Mouse (Mus musculus): Measurements from ENCODE around the gene Gm27027.

The Gm27027 gene

DNA sequence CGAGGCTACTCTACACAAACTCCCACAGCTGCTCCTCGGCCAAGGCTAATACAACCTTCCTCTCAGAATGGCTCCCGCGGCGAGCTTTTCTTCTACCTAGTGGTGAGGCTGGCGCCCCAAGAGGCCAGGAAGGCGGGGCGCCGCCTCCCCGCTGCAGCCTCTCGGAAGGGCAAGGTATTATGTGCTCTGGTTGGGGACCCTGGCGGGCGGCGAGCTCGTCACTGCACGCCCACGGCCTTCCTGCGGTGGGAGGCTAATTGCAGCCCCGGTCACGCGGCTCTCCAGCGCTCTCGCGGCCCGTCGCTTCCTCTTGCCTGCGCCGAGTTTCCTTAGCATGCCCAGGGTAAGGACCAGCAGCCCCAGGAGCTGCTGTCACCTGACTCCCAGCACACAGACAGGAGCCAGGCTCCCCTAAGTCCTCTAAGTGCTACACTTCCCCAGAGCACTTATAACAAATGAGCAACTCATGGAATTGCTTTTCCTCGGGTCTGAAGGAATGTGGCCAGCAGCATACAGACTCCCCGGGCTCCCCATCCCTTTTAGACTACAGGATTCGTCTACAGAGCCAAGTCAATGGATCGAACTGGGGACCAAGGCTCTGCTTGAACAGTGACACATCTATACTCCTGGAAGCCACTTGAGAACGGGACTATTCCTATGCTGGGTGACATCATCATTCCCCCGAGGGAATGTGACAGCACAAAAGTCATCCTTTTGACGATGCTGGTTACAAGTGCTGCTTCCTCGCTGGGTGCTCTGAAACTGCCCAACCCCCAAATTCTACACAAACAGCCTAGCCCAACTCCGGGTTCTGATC is 19.5 kb downstream of the Gm27027 start:
- DNase-seq (ENCODE audit: low spot score) = peak; percentile 26

DNA sequence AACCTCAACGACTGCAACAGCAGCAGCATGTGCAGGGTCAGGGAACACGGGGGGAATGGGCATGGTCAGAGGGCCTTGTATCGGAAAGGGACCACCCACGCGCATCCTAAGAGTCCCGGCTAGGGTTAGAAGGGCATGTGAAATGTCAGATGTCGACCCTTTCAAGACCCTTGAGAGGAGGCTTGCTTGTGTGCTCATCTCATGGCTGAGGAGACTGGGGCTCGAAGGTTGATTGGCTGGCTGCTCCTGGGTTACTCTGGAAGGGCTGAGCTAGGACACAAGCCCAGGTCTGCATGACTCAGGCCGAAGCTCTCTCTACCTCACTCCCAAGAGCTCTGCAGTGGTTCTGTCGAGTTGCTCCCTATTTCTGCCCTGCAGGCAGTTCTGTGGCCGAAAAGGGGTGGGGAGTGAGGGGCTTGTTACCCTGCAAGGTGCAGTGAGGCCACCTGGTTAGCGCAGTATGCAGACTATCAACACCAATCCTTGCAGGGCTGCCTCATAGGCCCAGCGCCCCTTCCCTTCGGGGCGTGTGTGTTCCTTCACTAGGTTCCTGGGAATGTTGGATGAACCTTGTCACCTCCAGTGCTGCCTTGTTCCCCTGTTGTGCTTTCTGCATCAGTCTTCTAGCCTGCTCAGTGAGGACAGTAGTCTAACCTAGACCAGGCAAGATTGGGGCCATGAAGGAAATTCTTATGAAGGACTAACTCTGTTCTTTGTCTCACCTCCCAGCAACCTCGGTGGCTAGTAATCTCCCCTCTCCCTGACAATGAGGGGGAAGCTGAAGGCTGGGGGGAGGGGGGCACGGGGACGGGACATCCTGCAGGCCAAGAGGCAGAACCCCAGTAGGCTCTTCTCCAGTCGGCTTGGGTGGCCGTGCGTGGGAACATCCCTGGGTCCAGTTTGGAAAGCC is 20.4 kb downstream of the Gm27027 start:
- no peak for DNase-seq (ENCODE audit: low spot score)

GRCm38 (mm10) chr2:93975041-93975440 is 21.1 kb downstream of the Gm27027 start:
- no peak for DNase-seq (ENCODE audit: low spot score)

DNA sequence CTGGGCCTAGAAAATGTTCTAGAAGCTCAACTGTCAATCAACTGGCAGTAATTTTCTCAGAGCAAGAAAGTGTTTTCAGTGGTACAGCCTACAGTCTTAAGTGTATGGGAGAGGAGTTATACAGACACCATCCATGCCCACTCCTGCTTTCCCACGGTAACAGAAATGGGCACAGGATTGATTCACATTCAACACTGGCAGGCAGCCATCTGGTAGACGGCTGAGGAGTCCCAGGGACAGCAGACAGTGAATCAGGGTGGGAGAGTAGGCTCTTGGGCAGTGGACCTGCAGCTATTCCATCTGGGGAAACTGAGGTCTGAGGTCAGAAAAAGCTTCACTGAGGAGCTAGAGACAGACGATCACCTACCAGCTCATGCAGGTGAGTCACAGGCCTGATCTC is 24.5 kb downstream of the Gm27027 start:
- no peak for DNase-seq (ENCODE audit: low spot score)

DNA sequence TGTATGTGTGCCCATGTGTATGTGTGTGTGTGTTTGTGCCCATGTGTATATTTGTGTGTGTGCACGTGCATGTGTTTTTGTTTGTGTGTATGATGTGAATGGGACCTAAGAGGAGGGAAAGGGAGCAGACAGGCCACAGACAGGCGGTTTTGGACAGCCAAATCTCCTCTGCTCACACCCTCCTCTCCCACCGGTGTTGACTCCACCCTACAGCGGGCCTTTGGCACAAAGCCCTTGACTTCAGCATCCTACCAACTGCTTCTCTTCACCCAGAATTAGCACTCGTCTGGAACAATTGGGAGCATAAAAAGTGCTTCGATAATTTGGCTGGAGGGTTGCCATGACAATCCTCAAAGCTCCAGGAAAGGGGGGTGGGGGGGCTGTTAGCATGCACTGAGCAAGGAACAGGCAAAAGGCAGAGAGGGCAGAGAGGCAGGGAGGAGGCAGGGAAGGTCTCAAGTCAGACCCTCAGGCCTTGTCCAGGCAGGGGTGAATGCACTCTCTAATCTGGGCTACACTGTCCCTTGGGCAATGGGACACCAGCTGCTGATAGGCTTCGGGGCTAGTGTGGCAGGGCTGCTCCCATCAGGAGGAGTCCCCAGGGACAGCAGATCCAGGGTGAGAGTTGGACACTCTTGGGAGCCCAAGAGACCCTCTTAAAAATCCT is 31.5 kb downstream of the Gm27027 start:
- no peak for DNase-seq (ENCODE audit: low spot score)

GRCm38 (mm10) chr2:93963802-93964201 is 32.4 kb downstream of the Gm27027 start:
- no peak for DNase-seq (ENCODE audit: low spot score)

DNA sequence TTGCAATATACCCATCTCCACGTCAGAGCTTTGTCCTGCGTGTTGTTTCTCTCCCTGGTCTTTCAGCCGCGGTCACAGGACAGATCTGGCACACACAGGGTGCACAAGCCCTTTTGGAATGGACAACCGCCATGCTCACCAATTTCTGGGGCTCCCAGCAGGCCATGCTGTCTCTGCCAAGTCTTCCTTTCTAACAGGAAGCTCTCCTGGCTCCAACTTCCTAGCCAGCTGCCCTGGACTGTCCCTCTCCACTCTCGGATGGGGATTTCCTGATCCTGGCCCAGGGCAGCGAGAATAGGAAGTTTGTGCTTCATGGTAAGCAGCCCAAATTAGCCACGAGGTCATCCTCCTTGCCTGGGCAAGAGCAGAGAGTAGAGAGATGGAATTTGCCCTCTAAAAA is 34.4 kb downstream of the Gm27027 start:
- no peak for DNase-seq (ENCODE audit: low spot score)

GRCm38 (mm10) chr2:93959346-93959745 is 36.8 kb downstream of the Gm27027 start:
- DNase-seq (ENCODE audit: low spot score) = no peak

DNA sequence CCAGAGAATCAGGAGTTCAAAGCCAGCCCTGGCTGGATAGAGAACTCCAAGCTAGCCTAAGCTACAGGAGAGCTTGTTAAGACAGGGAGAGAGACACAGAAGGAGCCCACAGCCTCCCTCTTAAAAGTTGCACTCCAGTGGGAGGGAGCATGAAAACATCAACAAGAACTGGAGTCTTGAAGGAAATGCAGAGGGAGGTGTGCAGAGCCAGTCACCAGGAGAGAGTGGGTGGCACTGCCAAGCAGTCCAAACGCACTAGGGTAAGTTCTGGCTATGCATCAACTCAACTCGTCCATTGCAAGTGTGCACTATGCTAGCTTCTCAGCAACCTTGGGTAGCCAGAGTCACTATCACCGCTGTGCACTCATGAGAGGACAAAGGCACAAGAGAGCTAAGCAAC is 37.9 kb downstream of the Gm27027 start:
- DNase-seq (ENCODE audit: low spot score) = no peak

- no peak for DNase-seq (ENCODE audit: low spot score)
Observed at GRCm38 (mm10) chr2:93957785-93958175, 38.4 kb downstream of the Gm27027 start.

DNA sequence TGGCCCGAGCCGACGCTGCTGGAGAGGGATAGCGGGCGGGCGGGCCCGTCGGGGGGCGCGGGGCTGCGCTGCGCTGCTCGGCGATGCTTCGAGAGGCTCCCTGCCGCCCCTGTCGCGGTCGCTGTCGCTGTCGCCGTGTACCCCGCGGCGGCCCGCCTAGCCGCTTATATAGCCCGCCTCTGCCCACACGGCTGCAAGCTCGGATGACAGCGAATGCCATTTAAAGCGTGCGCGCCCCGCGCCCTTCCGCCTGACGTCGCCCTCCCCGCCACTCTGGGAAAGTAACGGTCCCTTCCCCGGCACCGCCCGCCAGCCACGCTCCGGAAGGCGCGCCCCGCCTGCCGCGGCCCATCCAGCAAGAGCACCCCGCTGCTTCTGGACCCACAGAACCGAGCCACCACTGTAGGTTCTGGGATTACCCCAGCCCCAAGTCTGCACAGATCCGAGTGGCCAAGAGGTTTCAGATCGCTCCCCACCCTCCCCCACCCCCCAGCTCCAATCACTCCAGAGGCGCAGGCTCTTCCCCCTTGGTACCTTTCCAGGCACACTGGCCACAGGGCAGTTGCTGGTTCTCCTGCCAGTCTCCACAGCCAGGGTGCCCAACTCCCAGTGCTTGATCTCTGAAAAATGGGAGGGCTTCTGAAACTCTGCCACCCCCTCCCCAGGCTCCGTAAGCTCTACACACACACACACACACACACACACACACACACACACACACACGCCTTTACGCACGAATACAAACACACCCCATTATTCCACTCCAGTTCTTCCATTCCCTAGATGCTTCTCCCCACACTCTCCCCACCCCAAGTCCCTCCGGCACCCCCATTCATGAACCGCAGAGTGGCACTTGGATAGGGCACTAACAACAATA is 39.0 kb downstream of the Gm27027 start, which contains the start of gene Gm13889:
Gene Gm13889 (minus strand): TSS at position 294 of the 877 bp plus-strand sequence.
- peak; percentile 27 for DNase-seq (ENCODE audit: low spot score)

- peak; percentile 20 for DNase-seq (ENCODE audit: low spot score)
Observed at GRCm38 (mm10) chr2:93956331-93956801, 39.8 kb downstream of the Gm27027 start.

GRCm38 (mm10) chr2:93955886-93956285 is 40.3 kb downstream of the Gm27027 start:
- DNase-seq (ENCODE audit: low spot score) = no peak

DNA sequence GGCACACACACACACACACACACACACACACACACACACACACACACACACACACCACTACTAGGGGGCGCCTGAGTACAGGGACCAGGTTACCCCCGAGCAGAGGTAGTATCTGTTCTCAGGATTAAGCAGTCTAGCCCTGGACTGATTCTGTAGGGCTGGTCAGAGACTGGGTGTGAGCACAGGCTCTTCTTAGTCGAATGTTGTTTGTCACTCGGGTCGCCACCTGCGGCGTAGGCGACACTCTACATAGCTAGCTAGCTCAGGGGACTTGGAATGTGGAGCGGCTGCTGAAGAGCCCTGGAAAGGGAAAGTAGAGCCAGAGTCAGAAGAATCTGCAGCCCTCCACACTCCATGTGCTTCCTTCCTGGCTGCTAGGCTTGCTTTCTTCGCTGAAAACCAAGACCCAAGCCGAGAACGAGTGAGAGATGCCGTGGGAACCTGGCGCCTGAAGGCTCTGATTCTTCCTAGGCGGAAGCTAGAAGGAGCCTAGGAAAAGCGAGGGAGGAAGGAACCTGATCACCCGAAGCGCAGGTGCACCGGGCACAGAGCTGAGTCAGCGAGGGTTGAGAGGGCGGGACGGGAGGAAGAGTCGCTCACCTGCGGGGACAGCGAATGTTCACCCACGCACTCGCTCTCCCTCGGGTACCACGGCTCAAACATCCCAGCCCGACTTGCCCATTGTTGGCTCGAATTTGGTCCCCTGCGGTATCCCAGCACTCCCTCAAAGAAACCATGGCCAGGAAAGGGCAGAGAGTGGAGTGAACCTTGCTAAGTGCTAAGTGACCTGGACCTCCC is 41.2 kb downstream of the Gm27027 start:
- no peak for DNase-seq (ENCODE audit: low spot score)

- no peak for DNase-seq (ENCODE audit: low spot score)
Observed at GRCm38 (mm10) chr2:93953726-93954125, 42.4 kb downstream of the Gm27027 start.

- DNase-seq (ENCODE audit: low spot score) = no peak
Observed at GRCm38 (mm10) chr2:93946976-93947375, 49.2 kb downstream of the Gm27027 start.

GRCm38 (mm10) chr2:93944855-93945254 is 51.3 kb downstream of the Gm27027 start:
- DNase-seq (ENCODE audit: low spot score) = no peak

DNA sequence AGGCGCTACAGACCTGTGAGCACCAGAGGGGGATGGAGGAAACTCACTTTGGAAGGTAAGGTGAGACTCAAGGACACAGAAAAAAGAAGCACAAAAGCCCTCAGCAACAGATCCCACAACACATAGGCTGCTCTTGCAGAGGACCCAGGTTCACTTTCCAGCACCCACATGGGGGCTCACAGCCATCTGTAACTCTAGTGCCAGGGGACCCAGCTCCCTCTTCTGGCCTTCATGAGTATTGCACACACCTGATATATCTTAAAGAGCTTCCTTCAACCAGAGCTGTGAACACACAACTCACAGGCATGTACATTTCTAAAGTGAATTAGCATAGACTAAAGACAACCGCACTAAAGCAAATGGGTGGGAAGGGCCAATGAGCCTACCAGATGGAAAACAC is 52.1 kb downstream of the Gm27027 start:
- no peak for DNase-seq (ENCODE audit: low spot score)

- no peak for DNase-seq (ENCODE audit: low spot score)
Observed at GRCm38 (mm10) chr2:93941670-93942069, 54.5 kb downstream of the Gm27027 start.

DNA sequence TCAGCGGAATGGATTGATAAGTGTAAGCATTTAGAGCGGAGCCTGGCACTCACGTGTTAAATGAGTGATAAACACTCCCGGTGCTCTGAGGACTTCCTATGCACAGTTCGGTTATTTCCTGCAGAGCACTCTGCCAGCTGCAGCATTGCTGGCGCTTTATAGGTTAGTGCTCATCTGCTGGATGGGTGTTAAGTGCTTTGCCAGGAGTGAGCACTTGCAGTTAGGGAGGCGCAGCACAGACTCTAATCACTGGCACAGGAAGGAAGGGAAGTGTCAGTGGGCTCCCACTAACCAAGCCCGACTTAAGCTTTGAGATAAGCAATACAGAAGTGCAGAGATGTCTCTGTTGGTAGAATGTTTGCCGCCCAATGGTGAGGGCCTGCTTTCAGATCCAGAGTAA is 57.6 kb downstream of the Gm27027 start:
- DNase-seq (ENCODE audit: low spot score) = no peak
